Mouse (Mus musculus) embryonic stem cell, embryonic (primary cell): Measurements from ENCODE around the gene Mrpl24.

Experiments
- CTCF ChIA-PET, 4 experiments: fragments of 300-600 bp in 2 of 4; fragments of 350-600 bp in 2 of 4; sonication (Branson Sonifier 250); formaldehyde crosslinking; loops; one replicate each; lab custom pipeline; 2022; ENCODE audit warnings: inconsistent platforms in 2 of 4; lab: Charles Lee
- POLR2A ChIA-PET, 4 experiments: fragments of 300-600 bp in 2 of 4; fragments of 350-600 bp in 2 of 4; sonication (Branson Sonifier 250); formaldehyde crosslinking; loops; one replicate each; lab custom pipeline; 2022; ENCODE audit warnings: antibody characterized with exemption in 4 of 4, inconsistent platforms in 1 of 4; lab: Charles Lee

Gene Mrpl24

GRCm38 (mm10) chr3:87919336-87920108 lies at the start of gene Mrpl24:
Gene Mrpl24 (plus strand): TSS chr3:87919506.
- CTCF ChIA-PET: interaction anchor here in 3 of 4 experiments (0.6 to 1.4 kb wide), 6 partner anchors 10 to 102 kb away, joined by 3 to 9 read pairs (median 4); partner anchors contain the start of genes Isg20l2 (in 1 of the 3), Prcc (in 1 of the 3) and Rrnad1 (in 1 of the 3)
- POLR2A ChIA-PET: interaction anchor here in 3 of 4 experiments (0.6 to 8.2 kb wide), 28 partner anchors 8 to 782 kb away, joined by 3 to 125 read pairs (median 4); partner anchors contain the start of genes Prcc (in 3 of the 3), Hdgf (in 2 of the 3), Isg20l2 (in 2 of the 3) and Rrnad1 (in 2 of the 3)

- POLR2A ChIA-PET: interaction anchor here in 3 of 4 experiments (0.6 to 1.5 kb wide), 7 partner anchors 8 to 109 kb away, joined by 3 to 6 read pairs (median 3); partner anchors contain the start of genes Prcc (in 2 of the 3) and Hdgf (in 1 of the 3)
Measured at GRCm38 (mm10) chr3:87877730-87878129, 41.6 kb upstream of the Mrpl24 start.

GRCm38 (mm10) chr3:87884291-87884690 lies 35.0 kb upstream of the Mrpl24 start:
- ChIA-PET CTCF (interaction anchor here in 3 of 4 experiments (0.6 to 2.3 kb wide), 6 partner anchors 15 to 114 kb away, joined by 3 to 10 read pairs (median 4); no protein-coding TSS in a partner anchor), POLR2A (interaction anchor here (0.8 to 14.6 kb wide), 33 partner anchors 8 to 526 kb away, joined by 3 to 231 read pairs (median 10); partner anchors contain the start of genes Mrpl24 (in 3 of the 4), Crabp2 (in 2 of the 4), Hdgf (in 2 of the 4) and Cct3 (in 1 of the 4))

More at GRCm38 (mm10) chr3:87877730-87878129, 41.6 kb upstream of the Mrpl24 start:
- CTCF ChIA-PET: interaction anchor here in 1 of 4 experiments (1.9 kb wide), 1 partner anchor 8 kb away, joined by 5 read pairs; the partner anchor contains the start of gene Prcc

GRCm38 (mm10) chr3:87884708-87885251 lies 34.5 kb upstream of the Mrpl24 start:
- ChIA-PET POLR2A (interaction anchor here (0.7 to 14.6 kb wide), 81 partner anchors 8 to 965 kb away, joined by 3 to 231 read pairs (median 6); partner anchors contain the start of genes Hdgf (in 3 of the 4), Mrpl24 (in 3 of the 4), Nes (in 3 of the 4) and Crabp2 (in 2 of the 4)), CTCF (interaction anchor here (0.6 to 2.3 kb wide), 25 partner anchors 8 to 1180 kb away, joined by 3 to 25 read pairs (median 5); partner anchors contain the start of genes Hdgf (in 1 of the 4), Isg20l2 (in 1 of the 4), Lrrc71 (in 1 of the 4) and Nes (in 1 of the 4))

DNA sequence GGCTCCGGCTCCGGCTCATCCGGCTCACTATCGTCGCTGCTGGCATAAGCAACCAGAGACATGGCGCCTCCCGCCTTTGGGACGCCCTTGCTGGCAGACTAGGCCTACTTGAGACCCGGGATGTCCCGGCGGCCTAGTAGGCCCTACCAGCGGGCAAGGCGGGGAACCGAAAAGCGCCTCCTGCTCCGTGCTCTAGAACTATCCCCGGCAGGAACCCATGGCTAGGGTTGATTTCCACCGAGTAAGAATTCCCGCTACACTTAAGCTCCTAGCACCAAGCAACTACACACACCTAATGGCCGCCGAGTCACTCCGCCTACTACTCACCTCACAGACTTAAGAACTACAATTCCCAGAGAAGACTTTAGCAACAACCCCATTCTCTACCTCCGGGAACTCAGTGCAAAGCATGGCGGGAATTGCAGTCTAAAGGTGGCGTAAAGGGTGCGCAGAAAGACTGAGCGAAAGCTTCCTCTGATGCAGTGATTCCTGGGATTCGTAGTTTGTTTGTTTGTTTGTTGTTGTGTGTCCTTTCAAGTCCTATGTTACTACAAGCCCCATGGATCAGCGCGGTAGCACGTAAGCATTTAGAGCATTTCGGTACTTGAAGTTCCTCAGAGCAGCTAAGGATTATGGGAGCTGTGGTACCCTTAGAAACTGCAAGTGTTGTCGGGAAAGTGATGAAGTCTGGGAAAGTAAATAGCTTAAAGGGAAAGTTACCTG lies 33.9 kb upstream of the Mrpl24 start, which contains the start of gene Prcc:
Gene Prcc (minus strand): TSS at position 328 of the 723 bp plus-strand sequence.
- CTCF ChIA-PET: interaction anchor here (0.6 to 2.3 kb wide), 28 partner anchors 9 to 1180 kb away, joined by 3 to 25 read pairs (median 4); partner anchors contain the start of genes Hdgf (in 1 of the 4), Isg20l2 (in 1 of the 4), Lrrc71 (in 1 of the 4) and Nes (in 1 of the 4)
- POLR2A ChIA-PET: interaction anchor here (0.6 to 14.6 kb wide), 102 partner anchors 8 to 1207 kb away, joined by 3 to 231 read pairs (median 5); partner anchors contain the start of genes Hdgf (in 4 of the 4), Isg20l2 (in 3 of the 4), Mrpl24 (in 3 of the 4) and Nes (in 3 of the 4)

- POLR2A ChIA-PET: interaction anchor here (0.6 to 14.6 kb wide), 96 partner anchors 8 to 1207 kb away, joined by 3 to 231 read pairs (median 5); partner anchors contain the start of genes Hdgf (in 4 of the 4), Isg20l2 (in 3 of the 4), Mrpl24 (in 3 of the 4) and Nes (in 3 of the 4)
- CTCF ChIA-PET: interaction anchor here (0.7 to 2.3 kb wide), 23 partner anchors 9 to 186 kb away, joined by 3 to 25 read pairs (median 5); partner anchors contain the start of genes Hdgf (in 1 of the 4), Isg20l2 (in 1 of the 4), Lrrc71 (in 1 of the 4) and Nes (in 1 of the 4)
Measured at GRCm38 (mm10) chr3:87886004-87886365, 33.3 kb upstream of the Mrpl24 start.

DNA sequence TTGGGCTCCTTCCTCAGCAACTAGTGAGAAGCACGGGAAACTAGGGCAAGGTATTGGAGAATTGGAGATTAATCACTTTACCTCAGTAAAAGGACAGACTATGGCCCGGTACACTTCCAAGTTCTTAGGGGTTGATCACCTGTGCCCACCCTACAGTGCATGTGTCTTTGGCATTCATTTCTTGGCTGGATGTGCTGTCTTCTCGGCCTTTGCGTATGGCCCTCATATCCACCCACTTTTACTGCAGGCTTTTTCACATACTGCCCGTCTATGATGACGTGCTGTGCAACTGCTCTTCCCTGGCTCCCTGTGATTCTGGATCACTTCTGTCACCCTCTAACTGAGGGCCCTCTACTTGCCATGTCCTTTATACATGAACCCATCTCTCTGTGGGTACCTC lies 32.9 kb upstream of the Mrpl24 start:
- ChIA-PET CTCF (interaction anchor here in 3 of 4 experiments (1.0 to 2.3 kb wide), 10 partner anchors 8 to 137 kb away, joined by 3 to 25 read pairs (median 4); partner anchors contain the start of gene Lrrc71 (in 1 of the 3)), POLR2A (interaction anchor here (0.7 to 14.6 kb wide), 46 partner anchors 8 to 450 kb away, joined by 3 to 231 read pairs (median 7); partner anchors contain the start of genes Hdgf (in 4 of the 4), Isg20l2 (in 3 of the 4), Mrpl24 (in 2 of the 4) and Nes (in 2 of the 4))

- POLR2A ChIA-PET: interaction anchor here (0.5 to 14.6 kb wide), 14 partner anchors 14 to 224 kb away, joined by 3 to 231 read pairs (median 4); partner anchors contain the start of genes Hdgf (in 2 of the 4) and Nes (in 1 of the 4)
- CTCF ChIA-PET: interaction anchor here in 3 of 4 experiments (0.6 to 1.4 kb wide), 10 partner anchors 23 to 395 kb away, joined by 3 to 5 read pairs (median 4); no protein-coding TSS in a partner anchor
Measured at GRCm38 (mm10) chr3:87887400-87887799, 31.9 kb upstream of the Mrpl24 start.

- ChIA-PET CTCF (interaction anchor here in 1 of 4 experiments (0.6 kb wide), 1 partner anchor 133 kb away, joined by 10 read pairs; no protein-coding TSS in a partner anchor), POLR2A (interaction anchor here in 3 of 4 experiments (0.6 to 14.6 kb wide), 7 partner anchors 8 to 61 kb away, joined by 3 to 231 read pairs (median 8); partner anchors contain the start of genes Hdgf (in 2 of the 3) and Mrpl24 (in 1 of the 3))
Measured at GRCm38 (mm10) chr3:87891481-87891880, 27.8 kb upstream of the Mrpl24 start.

GRCm38 (mm10) chr3:87893367-87893905 lies 25.9 kb upstream of the Mrpl24 start:
- ChIA-PET POLR2A (interaction anchor here in 3 of 4 experiments (0.6 to 14.6 kb wide), 17 partner anchors 8 to 51 kb away, joined by 3 to 231 read pairs (median 7); partner anchors contain the start of genes Hdgf (in 3 of the 3), Prcc (in 2 of the 3) and Mrpl24 (in 1 of the 3)), CTCF (interaction anchor here in 2 of 4 experiments (0.8 to 1.9 kb wide), 3 partner anchors 12 to 55 kb away, joined by 3 to 4 read pairs (median 3); partner anchors contain the start of gene Hdgf (in 1 of the 2))

DNA sequence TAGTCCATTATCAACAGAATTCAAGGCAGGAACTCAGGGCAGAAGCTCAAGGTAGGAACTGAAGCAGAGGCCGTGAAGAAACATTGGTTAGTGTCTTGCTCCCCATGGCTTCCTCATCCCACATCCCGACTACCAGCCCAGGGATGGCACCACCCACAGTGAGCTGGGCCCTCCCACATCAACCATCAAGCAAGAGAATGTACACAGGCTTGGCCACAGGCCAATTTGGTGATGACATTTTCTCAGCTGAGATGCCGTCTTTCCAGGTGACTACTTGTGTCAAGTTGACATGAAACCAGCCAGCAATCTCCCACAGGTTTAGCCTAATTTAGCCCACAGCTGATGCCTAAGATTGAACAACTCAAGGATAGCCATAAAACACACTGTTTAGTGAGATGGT lies 20.0 kb upstream of the Mrpl24 start:
- POLR2A ChIA-PET: interaction anchor here in 2 of 4 experiments (0.9 to 2.4 kb wide), 5 partner anchors 10 to 21 kb away, joined by 3 to 11 read pairs (median 6); partner anchors contain the start of gene Prcc (in 1 of the 2)
- CTCF ChIA-PET: interaction anchor here in 1 of 4 experiments (0.6 kb wide), 1 partner anchor 15 kb away, joined by 3 read pairs; no protein-coding TSS in a partner anchor

DNA sequence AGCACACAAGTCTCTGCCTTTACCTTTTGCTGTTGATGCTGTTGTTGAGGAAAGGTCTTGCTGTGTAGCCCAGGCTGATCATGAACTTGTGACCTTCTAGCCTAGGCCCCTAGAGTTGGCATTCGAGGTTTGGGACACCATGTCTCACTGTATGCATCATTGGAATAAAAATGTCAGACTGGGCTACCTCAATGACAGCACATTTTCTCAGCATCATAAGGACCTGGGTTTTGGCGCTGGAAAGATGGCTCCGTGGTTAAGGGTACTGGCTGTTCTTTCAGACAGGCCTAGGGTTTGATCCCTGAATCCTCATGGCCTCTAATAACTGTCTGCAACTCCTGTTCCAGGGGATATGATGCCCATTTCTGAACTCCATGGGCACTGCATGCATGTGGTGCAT lies 19.5 kb upstream of the Mrpl24 start:
- POLR2A ChIA-PET: interaction anchor here in 1 of 4 experiments (0.9 to 4.3 kb wide), 7 partner anchors 10 to 25 kb away, joined by 3 to 19 read pairs (median 5); partner anchors contain the start of gene Prcc
- CTCF ChIA-PET: no interaction called here

DNA sequence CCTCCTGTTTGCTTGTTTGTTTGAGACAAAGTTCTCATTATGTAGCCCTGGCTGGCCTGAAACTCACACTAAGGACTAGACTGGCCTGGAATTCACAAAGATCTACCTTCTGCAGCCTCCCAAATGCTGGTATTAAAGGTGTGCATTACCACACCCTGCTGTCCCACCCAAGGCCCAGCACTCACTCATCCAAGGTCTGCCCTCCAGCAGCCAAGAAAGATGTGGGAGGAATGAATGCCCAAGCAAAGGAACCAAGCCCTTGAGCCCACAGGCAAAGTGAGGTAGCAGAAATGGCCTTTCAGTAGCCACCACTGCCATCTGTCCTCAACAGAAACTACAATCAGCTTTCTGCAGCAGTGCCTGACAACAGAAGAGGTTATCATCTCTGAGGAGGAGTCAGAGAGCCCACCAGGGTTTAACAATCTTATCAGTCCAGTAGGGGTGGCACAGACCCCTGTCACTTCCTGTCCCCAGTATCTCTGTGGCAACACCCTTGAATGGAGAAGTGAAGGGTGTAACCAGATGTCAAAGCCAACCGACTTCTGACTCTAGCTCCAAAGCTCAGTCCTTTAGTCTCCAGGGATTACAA lies 18.2 kb upstream of the Mrpl24 start:
- POLR2A ChIA-PET: interaction anchor here (0.5 to 4.3 kb wide), 15 partner anchors 8 to 608 kb away, joined by 3 to 19 read pairs (median 4); partner anchors contain the start of genes Prcc (in 3 of the 4) and Lmna (in 1 of the 4)
- CTCF ChIA-PET: interaction anchor here in 1 of 4 experiments (0.8 kb wide), 1 partner anchor 86 kb away, joined by 3 read pairs; no protein-coding TSS in a partner anchor

DNA sequence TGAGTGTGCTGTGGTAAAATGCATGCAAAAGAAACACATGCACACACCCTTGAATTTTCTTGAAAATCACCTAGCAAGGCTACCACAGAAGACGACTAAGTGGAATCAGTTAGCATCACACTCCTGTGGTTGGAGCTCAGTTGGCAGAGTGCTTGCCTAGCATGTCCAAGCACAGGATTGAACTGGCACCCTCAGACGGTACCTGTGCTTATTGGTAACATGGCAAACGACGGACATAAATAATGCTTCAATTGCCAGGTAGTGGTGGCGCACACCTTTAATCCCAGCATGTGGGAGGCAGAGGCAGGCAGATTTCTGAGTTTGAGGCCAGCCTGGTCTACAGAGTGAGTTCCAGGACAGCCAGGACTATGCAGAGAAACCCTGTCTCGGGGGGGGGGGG lies 17.3 kb upstream of the Mrpl24 start:
- CTCF ChIA-PET: interaction anchor here in 2 of 4 experiments (0.6 to 0.7 kb wide), 3 partner anchors 36 to 718 kb away, joined by 3 to 7 read pairs (median 3); no protein-coding TSS in a partner anchor
- POLR2A ChIA-PET: interaction anchor here in 3 of 4 experiments (1.1 to 4.3 kb wide), 8 partner anchors 8 to 17 kb away, joined by 3 to 19 read pairs (median 6); partner anchors contain the start of gene Prcc (in 3 of the 3)
